Mouse (Mus musculus) testis, postnatal 14 days (tissue): ENCODE measurements at regions not wholly inside any gene's neighbourhood (a gene's known extent, or its start where the extent isn't known, plus 50 kb on each side); places are given as distances from the start of the nearest gene placed in this dataset.

Source experiments
- DNase-seq: peaks from one replicate; pipeline ENCODE4 v3.0.0; 2021; ENCODE audit warnings: low spot score

- no peak for DNase-seq
Measured at GRCm38 (mm10) chr10:66802691-66803090, 293.2 kb upstream of the Jmjd1c start.

- peak; percentile 32 for DNase-seq
Measured at GRCm38 (mm10) chr10:66807261-66807968, 288.5 kb upstream of the Jmjd1c start.

- no peak for DNase-seq
Measured at GRCm38 (mm10) chr10:66812515-66813260, 283.2 kb upstream of the Jmjd1c start.

GRCm38 (mm10) chr10:66813850-66814564 lies 281.9 kb upstream of the Jmjd1c start:
- DNase-seq: no peak

GRCm38 (mm10) chr10:66814565-66815201 lies 281.2 kb upstream of the Jmjd1c start:
- peak; percentile 84 for DNase-seq

GRCm38 (mm10) chr10:66815951-66816350 lies 280.0 kb upstream of the Jmjd1c start:
- DNase-seq: no peak

- DNase-seq: no peak
Measured at GRCm38 (mm10) chr10:66816776-66817175, 279.1 kb upstream of the Jmjd1c start.

- DNase-seq: no peak
Measured at GRCm38 (mm10) chr10:66817876-66818275, 278.0 kb upstream of the Jmjd1c start.

GRCm38 (mm10) chr10:66819517-66819916 lies 276.4 kb upstream of the Jmjd1c start:
- no peak for DNase-seq

- no peak for DNase-seq
Measured at GRCm38 (mm10) chr10:66825737-66826136, 270.2 kb upstream of the Jmjd1c start.

GRCm38 (mm10) chr10:66826327-66826726 lies 269.6 kb upstream of the Jmjd1c start:
- no peak for DNase-seq

GRCm38 (mm10) chr10:66834974-66835373 lies 261.0 kb upstream of the Jmjd1c start:
- peak; percentile 23 for DNase-seq

GRCm38 (mm10) chr10:66839058-66839457 lies 256.9 kb upstream of the Jmjd1c start:
- no peak for DNase-seq

GRCm38 (mm10) chr10:66843258-66843657 lies 252.7 kb upstream of the Jmjd1c start:
- DNase-seq: no peak

GRCm38 (mm10) chr10:66848778-66849177 lies 247.1 kb upstream of the Jmjd1c start:
- DNase-seq: no peak

GRCm38 (mm10) chr10:66849681-66850080 lies 246.2 kb upstream of the Jmjd1c start:
- DNase-seq: no peak

- no peak for DNase-seq
Measured at GRCm38 (mm10) chr10:66850972-66851478, 244.9 kb upstream of the Jmjd1c start.

GRCm38 (mm10) chr10:66851841-66852240 lies 244.1 kb upstream of the Jmjd1c start:
- DNase-seq: no peak

- no peak for DNase-seq
Measured at GRCm38 (mm10) chr10:66852708-66853107, 243.2 kb upstream of the Jmjd1c start.

- peak; percentile 59 for DNase-seq
Measured at GRCm38 (mm10) chr10:66853258-66853657, 242.7 kb upstream of the Jmjd1c start.

- DNase-seq: no peak
Measured at GRCm38 (mm10) chr10:66854895-66855294, 241.0 kb upstream of the Jmjd1c start.

GRCm38 (mm10) chr10:66857330-66857729 lies 238.6 kb upstream of the Jmjd1c start:
- DNase-seq: no peak
